Mouse (Mus musculus) CH12.LX (cell line): ENCODE measurements around the gene Pih1d2. TPM values are rescaled to one million over a fixed set of nuclear protein-coding genes. Genes with fewer than 3 reads are reported as not detected.

Source experiments
- DNase-seq: peaks from one replicate; pipeline ENCODE4 v3.0.0-alpha.2; 2013; ENCODE audit errors: extremely low read depth
- H3K27ac ChIP-seq: 2 replicates; pipeline ENCODE4 v1.5.1; 2012; ENCODE audit warnings: low read depth, mild to moderate bottlenecking, control low read depth, moderate library complexity; ENCODE audit not compliant: insufficient read depth
- H3K27me3 ChIP-seq: replicated peaks from 2 replicates; pipeline ENCODE3; 2012; ENCODE audit warnings: inconsistent platforms
- H3K36me3 ChIP-seq, 2 experiments: replicated peaks in 1 of 2; 2 replicates each; pipeline versions ENCODE3 to v1.6.1; 2012; ENCODE audit warnings: inconsistent platforms in 1 of 2, low read length in 1 of 2, mild to moderate bottlenecking in 1 of 2, mixed read lengths in 1 of 2, moderate library complexity in 1 of 2; ENCODE audit not compliant: control insufficient read depth in 1 of 2, insufficient read depth in 1 of 2
- H3K4me1 ChIP-seq, 2 experiments: 2 replicates each; pipeline ENCODE4 v1.6.1; 2012; ENCODE audit warnings: inconsistent platforms in 1 of 2, moderate library complexity in 1 of 2; ENCODE audit not compliant: insufficient read depth in 2 of 2, control insufficient read depth in 1 of 2
- H3K4me2 ChIP-seq: 2 replicates; pipeline ENCODE4 v1.6.1; 2012; ENCODE audit warnings: low read depth, mild to moderate bottlenecking, control low read depth; ENCODE audit not compliant: poor library complexity, insufficient read depth, severe bottlenecking
- H3K4me3 ChIP-seq, 3 experiments: fragments of 150-350 bp in 1 of 3; sonication (generic) in 1 of 3; replicated peaks in 1 of 3; 2 replicates each; pipeline versions ENCODE3 to v1.5.1; 2011 to 2012; ENCODE audit warnings: low read depth in 2 of 3, low read length in 2 of 3, mild to moderate bottlenecking in 2 of 3, moderate library complexity in 2 of 3, control low read depth in 1 of 3, improper control_type of control experiment in 1 of 3, inconsistent platforms in 1 of 3, mixed read lengths in 1 of 3; ENCODE audit not compliant: poor library complexity in 1 of 3
- H3K79me2 ChIP-seq: replicated peaks from 2 replicates; pipeline ENCODE4 v1.6.1; 2012; ENCODE audit warnings: mild to moderate bottlenecking, moderate library complexity; ENCODE audit not compliant: control insufficient read depth, poor library complexity, insufficient read depth, severe bottlenecking; ENCODE audit errors: extremely low read depth
- H3K9ac ChIP-seq: 2 replicates; pipeline ENCODE4 v1.6.1; 2012; ENCODE audit warnings: low read depth, mild to moderate bottlenecking, control low read depth, moderate library complexity; ENCODE audit not compliant: insufficient read depth
- H3K9me3 ChIP-seq: replicated peaks from 2 replicates; pipeline ENCODE3; 2012; ENCODE audit warnings: low read length, inconsistent platforms, mixed read lengths
- CHD2 ChIP-seq: IDR thresholded peaks from 2 replicates; pipeline ENCODE4 v1.6.1; 2011; ENCODE audit warnings: low read length, improper control_type of control experiment
- CTCF ChIP-seq, 2 experiments: IDR thresholded peaks in 1 of 2; conservative IDR thresholded peaks in 1 of 2; 2 replicates each; pipeline ENCODE4 v1.5.1; 2011 to 2012; ENCODE audit warnings: low read depth in 2 of 2, low read length in 2 of 2, improper control_type of control experiment in 1 of 2, inconsistent platforms in 1 of 2, mild to moderate bottlenecking in 1 of 2, moderate library complexity in 1 of 2
- E2F4 ChIP-seq: IDR thresholded peaks from 2 replicates; pipeline ENCODE4 v1.6.1; 2011; ENCODE audit warnings: low read depth, low read length, improper control_type of control experiment; ENCODE audit not compliant: insufficient replicate concordance
- EP300 ChIP-seq: IDR thresholded peaks from 2 replicates; pipeline ENCODE4 v1.6.1; 2011; ENCODE audit warnings: low read length, improper control_type of control experiment
- JUN ChIP-seq: IDR thresholded peaks from 2 replicates; pipeline ENCODE4 v1.6.1; 2011; ENCODE audit warnings: low read depth, mild to moderate bottlenecking, low read length, improper control_type of control experiment, moderate library complexity; ENCODE audit not compliant: insufficient read depth
- JUND ChIP-seq: conservative IDR thresholded peaks from 2 replicates; pipeline ENCODE4 v1.6.1; 2011; ENCODE audit warnings: low read depth, low read length, improper control_type of control experiment
- NELFE ChIP-seq: IDR thresholded peaks from 2 replicates; pipeline ENCODE4 v1.6.1; 2011; ENCODE audit warnings: low read depth, low read length, improper control_type of control experiment
- NRF1 ChIP-seq: IDR thresholded peaks from 2 replicates; pipeline ENCODE4 v1.6.1; 2014; ENCODE audit warnings: low read depth, mild to moderate bottlenecking, inconsistent platforms, low read length, improper control_type of control experiment, moderate library complexity
- PAX5 ChIP-seq: IDR thresholded peaks from 2 replicates; pipeline ENCODE4 v1.6.1; 2012; ENCODE audit warnings: low read length, inconsistent platforms, mixed read lengths
- POLR2A ChIP-seq: IDR thresholded peaks from 2 replicates; pipeline ENCODE4 v1.6.1; 2011; ENCODE audit warnings: low read depth, mild to moderate bottlenecking, improper control_type of control experiment, low read length
- RAD21 ChIP-seq: IDR thresholded peaks from 2 replicates; pipeline ENCODE4 v1.6.1; 2011; ENCODE audit warnings: low read depth, mild to moderate bottlenecking, low read length, improper control_type of control experiment, moderate library complexity
- RCOR1 ChIP-seq: conservative IDR thresholded peaks from 2 replicates; pipeline ENCODE4 v1.6.1; 2012; ENCODE audit warnings: low read depth, mild to moderate bottlenecking, inconsistent platforms, low read length, improper control_type of control experiment
- SIN3A ChIP-seq: IDR thresholded peaks from 2 replicates; pipeline ENCODE4 v1.6.1; 2012; ENCODE audit warnings: low read length, improper control_type of control experiment, inconsistent platforms
- ZC3H11A ChIP-seq: IDR thresholded peaks from 2 replicates; pipeline ENCODE4 v1.6.1; 2012; ENCODE audit warnings: low read depth, mild to moderate bottlenecking, inconsistent platforms, low read length, improper control_type of control experiment
- dilution Hi-C: fragments of 300-500 bp; cut with MboI; formaldehyde crosslinking; loops from 2 replicates; pipeline ENCODE4 v1.14.3; 2020; ENCODE audit warnings: low sequenced_read_pairs; ENCODE audit not compliant: extremely low pct_unique_long_range_greater_than_20kb, extremely low pct_ligation_motif_present
- in situ Hi-C: fragments of 300-500 bp; cut with MboI; formaldehyde crosslinking; loops from 3 replicates; pipeline ENCODE4 v1.14.3; 2019; ENCODE audit warnings: low sequenced_read_pairs, low pct_ligation_motif_present, low pct_unique_long_range_greater_than_20kb, mixed read lengths
- polyA plus RNA-seq: library from polyadenylated mRNA; unstranded; fragments of >175 nt; gene quantifications from 2 replicates; pipeline ENCODE4 v1.2.1, GENCODE M21; 2012; ENCODE audit warnings: low read depth; ENCODE audit not compliant: insufficient read length
- total RNA-seq, 2 experiments: library from RNA; depleted of rRNA; stranded (reverse); fragments of 300-350 nt in 1 of 2; fragments of >200 nt in 1 of 2; gene quantifications; 2 replicates each; pipeline ENCODE4 v1.2.3; 2012 to 2014

Gene Pih1d2
- total and polyA plus RNA-seq, 3 experiments = 1.8 to 5.5 (median 2.8) TPM

- in situ Hi-C loops = no loop called here
- H3K4me2 ChIP-seq = no peak overlapping the region
Measured at GRCm38 (mm10) chr9:50567372-50567771, 49.7 kb upstream of the Pih1d2 start.

GRCm38 (mm10) chr9:50567881-50568280 lies 49.2 kb upstream of the Pih1d2 start:
- Histone ChIP-seq H3K36me3 (no peaks in the 10 kb centered on the region), H3K27ac (no peak overlapping the region), H3K9ac (no peak overlapping the region), H3K27me3 (no peaks in the 10 kb centered on the region), H3K9me3 (no peaks in the 10 kb centered on the region)
- dilution Hi-C loops (no loop called here), in situ Hi-C loops (no loop called here)
- no peak for DNase-seq
- no peak for TF ChIP-seq SIN3A
- TF ChIP-seq PAX5 = no peak
- no peak for TF ChIP-seq POLR2A
- no peak for TF ChIP-seq E2F4
- no peak for TF ChIP-seq ZC3H11A
- TF ChIP-seq, all 38 proteins: peak for 0
- Histone ChIP-seq H3K79me2 (no peaks in the 10 kb centered on the region), H3K4me3 (no peak overlapping the region), H3K4me2 (no peak overlapping the region), H3K4me1 (no peaks in the 10 kb centered on the region)

More at GRCm38 (mm10) chr9:50567372-50567771, 49.7 kb upstream of the Pih1d2 start:
- no peaks in the 10 kb centered on the region for H3K79me2 ChIP-seq
- TF ChIP-seq CHD2 = no peak
- no peak for TF ChIP-seq EP300
- no peak for TF ChIP-seq NELFE
- no peak for TF ChIP-seq RCOR1
- TF ChIP-seq JUN = no peak
- no peak for TF ChIP-seq RAD21
- no peak for TF ChIP-seq CTCF (conservative IDR thresholded peaks at IDR 0.05 in 1 of 2, IDR thresholded peaks at IDR 0.05 in 1 of 2; ENCODE audit: low read depth in 2 of 2, low read length in 2 of 2)
- no peak for TF ChIP-seq NRF1
- no peaks in the 10 kb centered on the region for H3K4me1 ChIP-seq
- no peak overlapping the region for H3K9ac ChIP-seq
- no peak overlapping the region for H3K4me3 ChIP-seq
- H3K36me3 ChIP-seq = no peaks in the 10 kb centered on the region
- dilution Hi-C loops = no loop called here
- no peaks in the 10 kb centered on the region for H3K9me3 ChIP-seq
- no peak for DNase-seq
- no peaks in the 10 kb centered on the region for H3K27me3 ChIP-seq
- H3K27ac ChIP-seq = no peak overlapping the region

GRCm38 (mm10) chr9:50569599-50570525 lies 47.3 kb upstream of the Pih1d2 start:
- no peak overlapping the region for H3K4me3 ChIP-seq
- H3K4me2 ChIP-seq = no peak overlapping the region
- in situ Hi-C loops (no loop called here), dilution Hi-C loops (no loop called here)
- no peaks in the 10 kb centered on the region for H3K79me2 ChIP-seq
- no peaks in the 10 kb centered on the region for H3K27me3 ChIP-seq
- no peaks in the 10 kb centered on the region for H3K4me1 ChIP-seq
- DNase-seq = no peak
- no peak overlapping the region for H3K27ac ChIP-seq
- H3K36me3 ChIP-seq = no peaks in the 10 kb centered on the region
- TF ChIP-seq JUND (no peak), CHD2 (no peak), CTCF (conservative IDR thresholded peaks at IDR 0.05 in 1 of 2, IDR thresholded peaks at IDR 0.05 in 1 of 2; ENCODE audit: low read depth in 2 of 2, low read length in 2 of 2) (no peak)
- no peaks in the 10 kb centered on the region for H3K9me3 ChIP-seq
- H3K9ac ChIP-seq = no peak overlapping the region
